Mouse (Mus musculus): ENCODE measurements around the gene Map3k15.

GRCm38 (mm10) chrX:159973730-159974129 is 14.5 kb upstream of the Map3k15 start:
- TF ChIP-seq CTCF (IDR thresholded peaks at IDR 0.05; ENCODE audit: borderline replicate concordance, control insufficient read depth, extremely low read depth, insufficient read depth, low read length, poor library complexity) (no peak), POLR2A (IDR thresholded peaks at IDR 0.05; ENCODE audit: control insufficient read depth, extremely low read depth, insufficient read depth, low read length, poor library complexity) (no peak)
